Mouse (Mus musculus): ENCODE measurements around the gene Pdcd11. TPM values are rescaled to one million over a fixed set of nuclear protein-coding genes. Genes with fewer than 3 reads are reported as not detected.

Gene Pdcd11
- polyA plus RNA-seq, 2 experiments = 3.5 to 8.0 TPM

GRCm38 (mm10) chr19:47089718-47090525 is 646 bp upstream of the Pdcd11 start:
- WGBS (ENCODE audit: insufficient replicate concordance) = 2% methylated on average over 36 of the region's 36 CpGs
- Histone ChIP-seq H3K4me1 (replicated peaks; ENCODE audit: control insufficient read depth in 2 of 2, insufficient read depth in 2 of 2, low read length in 1 of 2) (peaks cover 8 to 13% of the 10 kb centered on the region in 2 experiments), H3K4me3 (ENCODE audit: insufficient read depth in 1 of 2, low read depth in 2 of 2, low read length in 2 of 2) (peak overlapping the region; percentile 90 to 93), H3K4me2 (ENCODE audit: low read depth) (peak overlapping the region; percentile 95), H3K36me3 (replicated peaks; ENCODE audit: control insufficient read depth, insufficient read depth, low read depth) (peaks cover 15% of the 10 kb centered on the region), H3K27me3 (ENCODE audit: control insufficient read depth, insufficient read depth, low read length) (no peaks in the 10 kb centered on the region), H3K9me3 (ENCODE audit: control insufficient read depth, low read length) (no peaks in the 10 kb centered on the region), H3K9ac (replicated peaks) (peak overlapping the region; percentile 98), H3K27ac (peak overlapping the region; percentile 32)
- DNase-seq (ENCODE audit: low read depth in 3 of 3, low spot score in 3 of 3) = peak in 1 of 3 experiments; percentile 9
- TF ChIP-seq EP300 (IDR thresholded peaks at IDR 0.05; ENCODE audit: low read depth) = no peak
- no peak for TF ChIP-seq CTCF (IDR thresholded peaks at IDR 0.05; ENCODE audit: low read depth)
- peak; percentile 67 for ATAC-seq (ENCODE audit: insufficient read depth)

DNA sequence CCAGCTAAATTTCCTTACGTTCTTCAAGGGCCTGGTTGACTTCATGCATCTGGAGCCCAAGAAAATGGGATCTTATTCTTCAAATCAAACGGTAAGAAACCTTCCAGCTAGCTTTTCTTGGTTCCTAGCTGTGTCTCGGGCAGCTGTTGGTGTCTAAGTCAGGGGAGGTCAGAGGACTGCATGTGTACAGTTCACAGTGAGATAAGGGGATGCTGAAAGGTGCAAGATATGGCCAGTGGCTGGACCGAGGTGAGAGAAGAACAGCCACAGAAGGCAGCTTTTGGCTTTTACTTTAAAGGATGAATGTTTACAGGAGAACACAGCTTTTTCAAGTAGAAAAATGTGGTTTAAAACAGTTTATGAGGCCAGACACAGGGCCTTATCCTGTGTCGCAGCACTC is 10.5 kb downstream of the Pdcd11 start:
- peaks cover 56% of the 10 kb centered on the region for H3K36me3 ChIP-seq (replicated peaks; ENCODE audit: control insufficient read depth, insufficient read depth, low read depth)
- ATAC-seq (ENCODE audit: insufficient read depth) (no peak), DNase-seq (ENCODE audit: low read depth in 3 of 3, low spot score in 3 of 3) (no peak)
- WGBS (ENCODE audit: insufficient replicate concordance) = 71% methylated on average over 5 of the region's 5 CpGs
- H3K9ac ChIP-seq (replicated peaks) = no peak overlapping the region
- no peak overlapping the region for H3K4me3 ChIP-seq (ENCODE audit: insufficient read depth in 1 of 2, low read depth in 2 of 2, low read length in 2 of 2)
- no peaks in the 10 kb centered on the region for H3K9me3 ChIP-seq (ENCODE audit: control insufficient read depth, low read length)
- H3K4me1 ChIP-seq (replicated peaks; ENCODE audit: control insufficient read depth in 2 of 2, insufficient read depth in 2 of 2, low read length in 1 of 2) = no peaks in the 10 kb centered on the region
- no peak overlapping the region for H3K27ac ChIP-seq
- H3K4me2 ChIP-seq (ENCODE audit: low read depth) = no peak overlapping the region
- no peaks in the 10 kb centered on the region for H3K27me3 ChIP-seq (ENCODE audit: control insufficient read depth, insufficient read depth, low read length)
- TF ChIP-seq EP300 (IDR thresholded peaks at IDR 0.05; ENCODE audit: low read depth) (no peak), CTCF (IDR thresholded peaks at IDR 0.05; ENCODE audit: low read depth) (no peak)

- Histone ChIP-seq H3K4me2 (ENCODE audit: low read depth) (no peak overlapping the region), H3K4me1 (replicated peaks; ENCODE audit: control insufficient read depth in 2 of 2, insufficient read depth in 2 of 2, low read length in 1 of 2) (no peaks in the 10 kb centered on the region), H3K9ac (replicated peaks) (no peak overlapping the region), H3K4me3 (ENCODE audit: insufficient read depth in 1 of 2, low read depth in 2 of 2, low read length in 2 of 2) (no peak overlapping the region), H3K27me3 (ENCODE audit: control insufficient read depth, insufficient read depth, low read length) (no peaks in the 10 kb centered on the region), H3K27ac (no peak overlapping the region), H3K36me3 (replicated peaks; ENCODE audit: control insufficient read depth, insufficient read depth, low read depth) (peaks cover 68% of the 10 kb centered on the region), H3K9me3 (ENCODE audit: control insufficient read depth, low read length) (no peaks in the 10 kb centered on the region)
- WGBS (ENCODE audit: insufficient replicate concordance) = 81% methylated on average over 9 of the region's 9 CpGs
- ATAC-seq (ENCODE audit: insufficient read depth) (no peak), DNase-seq (ENCODE audit: low read depth in 3 of 3, low spot score in 3 of 3) (no peak)
- TF ChIP-seq CTCF (IDR thresholded peaks at IDR 0.05; ENCODE audit: low read depth) (no peak), EP300 (IDR thresholded peaks at IDR 0.05; ENCODE audit: low read depth) (no peak)
Observed at GRCm38 (mm10) chr19:47104641-47105271, 14.2 kb downstream of the Pdcd11 start.

DNA sequence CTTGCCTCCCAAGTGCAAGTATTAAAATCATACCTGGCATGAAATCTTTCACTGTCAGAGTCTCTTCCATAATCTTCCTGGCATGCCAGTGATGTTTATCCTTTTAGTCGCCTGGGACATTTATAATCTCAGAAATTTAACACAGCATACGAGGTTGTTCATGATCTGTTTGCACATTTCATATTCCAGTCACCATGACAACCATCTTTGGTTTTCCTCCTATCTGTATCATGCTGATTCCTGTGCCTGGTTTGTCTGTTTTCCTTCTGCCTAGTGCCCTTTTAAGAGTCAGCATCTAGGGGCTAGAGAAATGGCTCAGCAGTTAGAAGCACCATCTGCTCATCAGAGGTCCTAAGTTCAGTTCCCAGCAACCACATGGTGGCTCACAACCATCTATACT is 28.1 kb downstream of the Pdcd11 start:
- DNase-seq (ENCODE audit: low read depth in 3 of 3, low spot score in 3 of 3) (no peak), ATAC-seq (ENCODE audit: insufficient read depth) (no peak)
- H3K4me3 ChIP-seq (ENCODE audit: insufficient read depth in 1 of 2, low read depth in 2 of 2, low read length in 2 of 2) = no peak overlapping the region
- TF ChIP-seq CTCF (IDR thresholded peaks at IDR 0.05; ENCODE audit: low read depth) (no peak), EP300 (IDR thresholded peaks at IDR 0.05; ENCODE audit: low read depth) (no peak)
- no peak overlapping the region for H3K9ac ChIP-seq (replicated peaks)
- H3K36me3 ChIP-seq (replicated peaks; ENCODE audit: control insufficient read depth, insufficient read depth, low read depth) = peaks cover 32% of the 10 kb centered on the region
- H3K4me2 ChIP-seq (ENCODE audit: low read depth) = no peak overlapping the region
- H3K27ac ChIP-seq = no peak overlapping the region
- no peaks in the 10 kb centered on the region for H3K9me3 ChIP-seq (ENCODE audit: control insufficient read depth, low read length)
- 59% methylated on average over 2 of the region's 2 CpGs for WGBS (ENCODE audit: insufficient replicate concordance)
- H3K27me3 ChIP-seq (ENCODE audit: control insufficient read depth, insufficient read depth, low read length) = no peaks in the 10 kb centered on the region
- H3K4me1 ChIP-seq (replicated peaks; ENCODE audit: control insufficient read depth in 2 of 2, insufficient read depth in 2 of 2, low read length in 1 of 2) = no peaks in the 10 kb centered on the region

DNA sequence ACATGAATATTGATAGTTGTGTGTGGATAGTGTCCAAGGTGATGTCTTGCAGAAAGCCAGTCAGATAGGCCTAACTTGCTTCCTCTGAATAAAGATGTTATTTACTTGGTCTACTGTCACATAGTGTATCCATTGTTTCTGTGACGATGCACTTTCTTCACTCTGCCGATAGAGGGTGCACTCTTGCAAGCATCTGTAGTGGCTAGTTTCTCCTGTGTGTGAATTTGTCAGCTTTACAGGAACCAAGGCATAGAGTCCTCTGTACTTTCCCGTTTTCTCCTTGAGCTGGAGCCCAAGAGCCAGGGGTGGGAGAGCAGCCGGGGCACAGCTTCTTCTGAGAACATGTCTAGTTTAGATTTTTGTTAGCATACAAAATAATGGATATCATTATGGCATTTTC is 30.5 kb downstream of the Pdcd11 start:
- H3K4me2 ChIP-seq (ENCODE audit: low read depth) = no peak overlapping the region
- H3K4me3 ChIP-seq (ENCODE audit: insufficient read depth in 1 of 2, low read depth in 2 of 2, low read length in 2 of 2) = no peak overlapping the region
- H3K4me1 ChIP-seq (replicated peaks; ENCODE audit: control insufficient read depth in 2 of 2, insufficient read depth in 2 of 2, low read length in 1 of 2) = no peaks in the 10 kb centered on the region
- 35% methylated on average over 4 of the region's 4 CpGs for WGBS (ENCODE audit: insufficient replicate concordance)
- H3K9me3 ChIP-seq (ENCODE audit: control insufficient read depth, low read length) = no peaks in the 10 kb centered on the region
- no peak overlapping the region for H3K27ac ChIP-seq
- TF ChIP-seq EP300 (IDR thresholded peaks at IDR 0.05; ENCODE audit: low read depth) (no peak), CTCF (IDR thresholded peaks at IDR 0.05; ENCODE audit: low read depth) (peak; percentile 81)
- no peak overlapping the region for H3K9ac ChIP-seq (replicated peaks)
- H3K36me3 ChIP-seq (replicated peaks; ENCODE audit: control insufficient read depth, insufficient read depth, low read depth) = peaks cover 28% of the 10 kb centered on the region
- no peaks in the 10 kb centered on the region for H3K27me3 ChIP-seq (ENCODE audit: control insufficient read depth, insufficient read depth, low read length)
- DNase-seq (ENCODE audit: low read depth in 3 of 3, low spot score in 3 of 3) (peak in 1 of 3 experiments; percentile 11), ATAC-seq (ENCODE audit: insufficient read depth) (no peak)
